Mouse (Mus musculus) gastrocnemius, adult 2 months (tissue): Measurements from ENCODE around the gene Cep170b. TPM values are rescaled to one million over a fixed set of nuclear protein-coding genes. Genes with fewer than 3 reads are reported as not detected.

ENCODE experiments used
- DNase-seq: peaks from one replicate; pipeline ENCODE4 v3.0.0; 2022
- H3K27ac ChIP-seq: fragments of 200-600 bp; 2 replicates; pipeline ENCODE4 v1.8.1; 2022; ENCODE audit warnings: mild to moderate bottlenecking
- H3K4me3 ChIP-seq: fragments of 200-600 bp; 2 replicates; pipeline ENCODE4 v1.8.1; 2022; ENCODE audit warnings: mild to moderate bottlenecking, moderate library complexity
- CTCF ChIP-seq: fragments of 200-600 bp; IDR thresholded peaks from 2 replicates; pipeline ENCODE4 v1.8.1; 2022; ENCODE audit warnings: antibody characterized with exemption, mild to moderate bottlenecking, moderate library complexity
- intact Hi-C: fragments of 180-260 bp; cut with DNase I; formaldehyde crosslinking; loops from one replicate; pipeline ENCODE4 v1.15.1; 2025
- microRNA-seq: library from miRNA; unstranded; fragments of <30 nt; microRNA quantifications from one replicate; pipeline ENCODE4 v1.2.0, GENCODE M21; 2021
- total RNA-seq, 2 experiments: library from RNA; stranded (reverse); gene quantifications; 2 replicates each; pipeline ENCODE4 v1.2.3; 2021

The Cep170b gene
- total RNA-seq, 2 experiments from 2014 or later: 9.8 to 13.6 TPM

DNA sequence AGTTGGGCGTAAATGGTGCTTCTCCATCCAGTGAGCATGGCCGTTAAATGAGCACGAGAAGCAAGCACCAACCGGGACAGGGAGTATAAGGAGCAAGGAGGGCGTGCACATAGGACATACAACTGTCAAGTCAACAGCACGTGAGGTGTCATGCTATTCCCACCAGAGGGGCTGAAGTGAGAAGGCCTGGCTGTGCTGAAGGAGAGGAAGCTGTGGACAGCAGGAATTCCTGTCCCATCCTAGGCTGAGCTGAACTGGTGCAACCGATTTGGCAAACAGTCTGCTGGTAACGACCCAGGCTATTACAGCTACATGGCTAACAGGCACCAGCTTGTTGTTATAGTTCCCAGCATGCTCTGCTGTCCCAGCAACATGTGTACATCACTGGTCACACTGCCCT is 70.8 kb downstream of the Cep170b start:
- Histone ChIP-seq H3K27ac (no peak overlapping the region), H3K4me3 (no peak overlapping the region)
- no peak for DNase-seq
- no peak for TF ChIP-seq CTCF
- intact Hi-C loops: no loop called here

DNA sequence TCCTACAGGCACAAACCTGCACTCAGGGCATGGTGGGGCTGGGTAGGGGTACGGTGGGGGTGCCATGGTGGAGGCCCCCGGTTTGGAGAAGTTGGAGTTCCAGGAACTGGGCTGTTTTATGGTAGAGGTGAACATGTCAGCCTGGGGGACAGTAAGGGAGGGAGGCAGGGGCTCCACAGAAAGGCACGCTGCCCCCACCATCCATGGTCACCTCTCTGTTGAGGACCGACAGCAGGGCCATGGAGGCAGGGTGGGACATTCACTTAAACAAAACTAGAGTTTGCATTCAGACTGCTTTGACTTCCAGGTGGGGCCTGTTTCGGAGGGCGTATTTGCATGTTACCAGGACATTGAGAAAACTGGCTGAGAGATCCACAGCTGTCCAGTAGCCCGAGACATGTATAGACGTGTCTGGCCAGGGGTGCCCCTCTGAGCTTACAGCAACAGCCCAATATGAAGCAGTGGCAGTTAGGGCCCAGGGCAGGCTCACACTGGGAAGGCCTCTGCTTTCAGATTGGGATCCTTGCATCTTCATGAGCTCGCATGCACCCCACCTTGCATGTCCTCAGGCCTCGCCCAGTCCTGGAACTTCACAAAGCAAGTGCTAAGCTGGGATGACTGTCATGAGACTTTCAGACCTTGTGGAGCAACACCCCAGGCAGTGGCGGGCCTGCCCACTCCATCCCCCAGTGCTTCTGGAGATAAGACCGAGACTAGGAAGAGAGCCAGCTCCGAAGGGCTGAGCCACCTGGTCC is 73.5 kb downstream of the Cep170b start:
- H3K27ac ChIP-seq: peak overlapping the region; percentile 78
- intact Hi-C loops: no loop called here
- TF ChIP-seq CTCF: no peak
- peak; percentile 63 for DNase-seq
- peak overlapping the region; percentile 65 for H3K4me3 ChIP-seq

DNA sequence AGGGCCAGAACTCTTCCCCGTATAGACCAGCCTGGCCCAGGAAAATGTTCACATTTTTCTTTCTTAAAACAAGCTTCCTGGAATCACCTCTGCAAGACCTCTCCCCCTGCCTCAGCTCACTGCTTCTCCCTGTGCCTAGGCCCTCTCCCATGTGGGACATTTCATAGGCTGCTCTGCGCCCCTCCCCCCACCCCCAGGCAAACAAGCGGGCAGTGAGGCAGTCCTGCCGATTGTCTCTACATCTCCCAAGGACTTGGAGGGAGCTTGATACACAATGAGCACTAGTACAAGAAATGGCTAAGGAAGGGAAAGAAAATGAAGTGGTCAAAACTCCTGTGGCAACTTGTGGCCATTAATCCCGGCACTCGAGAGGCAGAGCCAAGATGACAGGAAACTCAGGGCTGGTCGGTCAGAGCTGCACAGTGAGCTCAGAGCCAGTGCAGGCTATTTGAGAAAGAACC is 74.1 kb downstream of the Cep170b start:
- no peak for TF ChIP-seq CTCF
- intact Hi-C loops: no loop called here
- H3K4me3 ChIP-seq: peak overlapping the region; percentile 65
- no peak for DNase-seq
- H3K27ac ChIP-seq: peak overlapping the region; percentile 78

DNA sequence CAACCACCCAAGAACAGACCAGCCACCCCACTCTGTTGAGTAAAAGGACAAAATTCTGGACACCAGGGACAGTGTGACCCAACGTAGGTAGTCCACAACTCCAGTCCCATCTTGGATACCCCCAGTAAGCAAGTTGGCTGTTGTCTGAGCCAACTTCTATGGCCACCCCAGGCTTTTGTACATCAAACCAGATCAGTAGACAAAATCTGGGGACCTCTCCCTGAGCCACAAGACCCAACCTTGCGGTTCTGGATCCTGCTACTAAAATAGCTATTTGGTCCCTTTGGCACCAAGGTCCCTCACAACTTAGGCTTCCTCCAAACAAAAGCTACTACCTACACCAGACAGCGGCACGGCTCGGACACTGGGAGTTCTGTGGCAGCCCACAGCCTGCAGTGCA is 74.7 kb downstream of the Cep170b start:
- H3K27ac ChIP-seq: peak overlapping the region; percentile 78
- TF ChIP-seq CTCF: no peak
- DNase-seq: no peak
- intact Hi-C loops: no loop called here
- H3K4me3 ChIP-seq: peak overlapping the region; percentile 65

DNA sequence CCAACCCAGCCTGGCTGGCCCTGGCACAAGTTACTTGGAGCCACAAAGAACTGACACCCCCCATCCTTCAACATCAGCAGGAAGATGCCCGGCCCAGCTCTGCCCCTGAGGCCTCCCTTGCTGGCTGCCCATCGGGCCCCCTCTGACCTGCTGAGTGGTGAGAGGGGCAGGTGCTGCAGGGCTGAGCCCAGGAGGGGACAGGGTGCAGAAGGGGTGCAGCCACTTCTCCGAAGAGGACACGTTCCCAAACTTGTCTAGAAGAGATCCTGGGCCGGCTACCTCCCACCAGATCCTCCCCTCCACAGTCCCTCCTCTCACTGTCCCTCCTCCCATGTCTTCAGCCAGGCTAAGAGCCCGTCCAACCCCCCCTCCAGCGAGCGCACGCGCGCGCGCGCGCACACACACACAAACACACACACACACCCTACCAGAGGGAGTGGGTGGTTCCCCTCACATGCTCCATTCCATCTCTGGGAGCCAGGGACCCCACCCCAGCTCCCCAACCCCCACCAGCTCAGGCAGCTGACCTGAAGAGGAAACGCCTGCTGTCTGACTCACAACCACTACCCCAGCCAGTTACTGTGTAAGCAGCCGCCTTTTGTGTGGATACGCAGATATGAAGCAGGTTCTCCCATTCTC is 75.3 kb downstream of the Cep170b start:
- peak overlapping the region; percentile 78 for H3K27ac ChIP-seq
- H3K4me3 ChIP-seq: peak overlapping the region; percentile 65
- TF ChIP-seq CTCF: no peak
- DNase-seq: peak; percentile 76
- intact Hi-C loops: no loop called here

Small RNAs within 50 kb of the gene (microRNA-seq; reads per million reads assigned to microRNA genes)
- gene Mir6940: not detected

Other genes starting within 250 kb of the Cep170b start
- gene A530016L24Rik, start 231.0 kb upstream of the Cep170b start, total RNA-seq: 1 to 10 TPM in 1 of 2 experiments, under 1 TPM in 1; 0.48 to 1.9 TPM
- gene Tmem179, start 203.7 kb upstream of the Cep170b start, total RNA-seq: not detected
- 10 to 100 TPM in 1 of 2 experiments, 1 to 10 TPM in 1; 8.2 to 13.0 TPM for gene Inf2, start 131.7 kb upstream of the Cep170b start, total RNA-seq
- gene Adssl1, start 100.4 kb upstream of the Cep170b start, total RNA-seq: 1,000 to 10,000 TPM; 1,028 to 1,061 TPM
- gene Siva1, start 75.8 kb upstream of the Cep170b start, total RNA-seq: 10 to 100 TPM; 18.6 to 25.3 TPM
- 10 to 100 TPM; 50.9 to 59.3 TPM for gene Akt1, start 45.6 kb upstream of the Cep170b start, total RNA-seq
- gene Zbtb42, start 41.6 kb upstream of the Cep170b start, total RNA-seq: under 1 TPM; 0.64 to 0.81 TPM
- 1 to 10 TPM; 1.7 to 4.0 TPM for gene Pld4, start 40.2 kb downstream of the Cep170b start, total RNA-seq
- 1 to 10 TPM; 5.0 to 8.5 TPM for gene Ahnak2, start 82.2 kb downstream of the Cep170b start, total RNA-seq
- gene Clba1, start 88.5 kb downstream of the Cep170b start, total RNA-seq: under 1 TPM; 0.20 to 0.36 TPM
- 1 to 10 TPM; 3.0 to 3.1 TPM for gene Cdca4, start 109.0 kb downstream of the Cep170b start, total RNA-seq
- under 1 TPM in 1 of 2 experiments, not detected in 1; 0.14 TPM for gene Gpr132, start 147.8 kb downstream of the Cep170b start, total RNA-seq
- gene Jag2, start 209.3 kb downstream of the Cep170b start, total RNA-seq: 10 to 100 TPM; 20.3 to 30.2 TPM
- gene Nudt14, start 221.7 kb downstream of the Cep170b start, total RNA-seq: 1 to 10 TPM; 5.4 to 7.9 TPM